Mouse (Mus musculus) c-Kit-positive CD71-negative TER-119-negative erythroid progenitor cells, embryonic 14.5 days (primary cell): ENCODE data around the gene Olfr642.

Experiments used
- DNase-seq: peaks from one replicate; pipeline ENCODE4 v3.0.0-alpha.2; 2013; ENCODE audit warnings: low read depth

Olfr642 gene

GRCm38 (mm10) chr7:104052566-104052965 is at the start of gene Olfr642:
TSS of gene Olfr642 (minus strand) at chr7:104052666.
- DNase-seq = no peak

GRCm38 (mm10) chr7:104085365-104085764 is 32.9 kb upstream of the Olfr642 start, which contains the start of gene Olfr645:
TSS of gene Olfr645 (minus strand) at chr7:104085465.
- DNase-seq = no peak

GRCm38 (mm10) chr7:104071769-104072168 is 19.3 kb upstream of the Olfr642 start, which contains the start of gene Olfr644:
TSS of gene Olfr644 (minus strand) at chr7:104071869.
- no peak for DNase-seq

GRCm38 (mm10) chr7:104061345-104061744 is 8.9 kb upstream of the Olfr642 start, which contains the start of gene 4930516K23Rik:
TSS of gene 4930516K23Rik (minus strand) at chr7:104061445.
- no peak for DNase-seq

- no peak for DNase-seq
Observed at GRCm38 (mm10) chr7:104059215-104059614, 6.7 kb upstream of the Olfr642 start.

GRCm38 (mm10) chr7:104050745-104051144 is 1.7 kb downstream of the Olfr642 start:
- DNase-seq = no peak

- DNase-seq = no peak
Observed at GRCm38 (mm10) chr7:104035145-104035544, 17.3 kb downstream of the Olfr642 start, which contains the start of gene Olfr641. TSS of gene Olfr641 (plus strand) at chr7:104035445.

GRCm38 (mm10) chr7:104026978-104027377 is 25.5 kb downstream of the Olfr642 start:
- no peak for DNase-seq

- no peak for DNase-seq
Observed at GRCm38 (mm10) chr7:104025473-104025872, 27.0 kb downstream of the Olfr642 start, which contains the start of gene Olfr640. TSS of gene Olfr640 (minus strand) at chr7:104025573.

- DNase-seq = no peak
Observed at GRCm38 (mm10) chr7:104021651-104022050, 30.8 kb downstream of the Olfr642 start.

- DNase-seq = no peak
Observed at GRCm38 (mm10) chr7:104018953-104019352, 33.5 kb downstream of the Olfr642 start.

- no peak for DNase-seq
Observed at GRCm38 (mm10) chr7:104017203-104017602, 35.3 kb downstream of the Olfr642 start, which contains the start of gene Olfr639. TSS of gene Olfr639 (minus strand) at chr7:104017303.

GRCm38 (mm10) chr7:103999124-103999523 is 53.3 kb downstream of the Olfr642 start:
- no peak for DNase-seq

GRCm38 (mm10) chr7:103998446-103998845 is 54.0 kb downstream of the Olfr642 start, which contains the start of gene Olfr638:
TSS of gene Olfr638 (plus strand) at chr7:103998746.
- DNase-seq = no peak
